Mouse (Mus musculus) erythroblast, embryonic 14.5 days (primary cell): Measurements from ENCODE around the gene Mink1. TPM values are rescaled to one million over a fixed set of nuclear protein-coding genes. Genes with fewer than 3 reads are reported as not detected.
"Not testable (repeated sequence)": the region's sequence is repeated elsewhere in the genome, so short reads cannot be mapped to it uniquely, and the experiment has no call there.

ENCODE experiments used
- H3K27me3 ChIP-seq: 2 replicates; pipeline ENCODE4 v1.6.1; 2012; ENCODE audit warnings: inconsistent platforms; ENCODE audit not compliant: control insufficient read depth
- H3K36me3 ChIP-seq: 2 replicates; pipeline ENCODE4 v1.6.1; 2012; ENCODE audit warnings: mild to moderate bottlenecking, inconsistent platforms; ENCODE audit not compliant: control insufficient read depth
- H3K4me1 ChIP-seq: 2 replicates; pipeline ENCODE4 v1.6.1; 2012; ENCODE audit warnings: inconsistent platforms; ENCODE audit not compliant: control insufficient read depth
- H3K4me3 ChIP-seq: replicated peaks from 2 replicates; pipeline ENCODE3; 2012; ENCODE audit warnings: moderate library complexity, mild to moderate bottlenecking, inconsistent platforms
- H3K9me3 ChIP-seq: 2 replicates; pipeline ENCODE4 v1.6.1; 2012; ENCODE audit warnings: low read length, inconsistent platforms, mixed read lengths; ENCODE audit not compliant: control insufficient read depth
- GATA1 ChIP-seq: IDR thresholded peaks from 2 replicates; pipeline ENCODE4 v1.6.1; 2012; ENCODE audit warnings: low read length, inconsistent platforms, mixed read lengths
- TAL1 ChIP-seq: IDR thresholded peaks from 3 replicates; pipeline ENCODE4 v1.6.1; 2012; ENCODE audit warnings: low read length, inconsistent platforms, mixed read lengths
- polyA plus RNA-seq: library from polyadenylated mRNA; stranded (reverse); fragments of >175 nt; gene quantifications from 2 replicates; pipeline ENCODE4 v1.2.3, GENCODE M21; 2012

Mink1 gene
- polyA plus RNA-seq, 1 experiment, result 1.2 TPM

DNA sequence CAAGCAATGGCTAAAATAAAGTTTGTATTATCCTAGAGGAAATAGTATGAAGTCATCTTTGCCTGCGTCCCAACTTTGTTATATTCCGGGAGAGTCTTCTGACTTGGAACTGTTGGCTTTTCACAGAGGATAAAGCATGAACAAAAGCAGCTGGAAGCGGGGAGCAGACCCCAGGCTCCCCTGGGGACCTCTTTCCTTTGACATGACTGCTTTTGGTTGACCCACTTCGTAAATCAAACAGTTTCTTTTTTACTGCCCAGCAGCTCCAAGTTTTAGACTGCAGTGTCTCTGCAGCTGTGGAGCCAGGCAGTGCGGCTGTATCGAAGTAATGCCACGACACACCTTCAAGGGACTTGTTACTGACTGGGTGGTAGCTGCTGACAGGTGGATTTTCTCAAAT, 3.9 kb downstream of the Mink1 start:
- Histone ChIP-seq H3K27me3 (no peaks in the 10 kb centered on the region), H3K36me3 (peaks cover 13% of the 10 kb centered on the region), H3K4me1 (peaks cover 66% of the 10 kb centered on the region), H3K9me3 (no peaks in the 10 kb centered on the region), H3K4me3 (no peak overlapping the region)
- TF ChIP-seq TAL1 (no peak), GATA1 (no peak)

- not testable (repeated sequence) for H3K4me3 ChIP-seq, H3K27me3 ChIP-seq, H3K9me3 ChIP-seq
- peaks cover 48% of the 10 kb centered on the region for H3K4me1 ChIP-seq
- H3K36me3 ChIP-seq, result peaks cover 13% of the 10 kb centered on the region
Observed at GRCm38 (mm10) chr11:70570614-70571013, 7.9 kb downstream of the Mink1 start.

DNA sequence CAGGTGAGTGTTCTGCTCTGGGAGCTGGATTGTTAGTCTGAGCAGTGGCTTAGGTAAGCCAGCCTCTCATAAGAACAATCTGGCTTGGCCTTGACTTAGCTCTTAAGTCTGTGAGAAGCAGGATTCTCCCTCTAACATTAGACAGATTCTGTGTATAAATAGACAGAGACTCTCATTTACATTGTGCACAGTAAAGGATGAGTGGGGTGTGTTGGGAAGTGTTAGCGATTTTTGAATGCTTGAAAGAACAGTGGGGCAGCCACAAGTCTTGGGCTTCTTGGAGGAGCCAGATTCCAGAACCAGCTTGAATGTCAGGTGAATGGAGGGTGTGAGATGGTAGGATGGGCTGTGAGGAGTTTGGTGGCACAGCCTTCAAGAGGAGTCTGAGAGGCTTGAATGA, 9.0 kb downstream of the Mink1 start:
- Histone ChIP-seq H3K27me3 (no peaks in the 10 kb centered on the region), H3K4me1 (peaks cover 48% of the 10 kb centered on the region), H3K9me3 (no peaks in the 10 kb centered on the region), H3K36me3 (peaks cover 13% of the 10 kb centered on the region), H3K4me3 (no peak overlapping the region)
- TF ChIP-seq GATA1, result no peak
- no peak for TF ChIP-seq TAL1

DNA sequence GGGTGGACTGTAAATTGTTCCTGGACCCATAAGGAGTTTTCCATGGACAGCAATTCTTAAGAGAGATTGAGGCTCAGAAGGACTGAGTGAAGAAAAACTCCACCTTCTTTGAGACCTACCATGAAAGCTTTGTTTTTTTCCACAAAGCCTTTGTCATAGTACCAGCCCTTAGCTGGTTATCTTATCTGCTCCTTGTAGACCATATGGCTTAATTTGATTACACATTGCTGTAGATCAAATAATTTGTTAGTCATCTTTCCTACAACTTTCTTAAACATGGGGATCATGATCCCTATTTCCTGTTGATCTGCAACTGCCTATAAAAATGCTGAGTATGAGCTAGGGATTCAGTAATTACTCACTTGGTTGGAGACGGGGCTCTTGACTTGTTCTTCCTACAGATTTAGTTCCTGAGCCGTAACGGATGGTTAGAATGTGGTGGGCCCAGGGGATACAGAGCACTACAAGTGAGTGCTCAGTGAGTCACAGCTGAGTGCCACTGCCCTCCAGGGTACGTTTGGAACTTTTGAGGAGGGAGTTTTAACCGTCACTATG, 9.7 kb downstream of the Mink1 start:
- Histone ChIP-seq H3K9me3 (no peaks in the 10 kb centered on the region), H3K36me3 (peaks cover 8% of the 10 kb centered on the region), H3K4me1 (peaks cover 48% of the 10 kb centered on the region), H3K4me3 (no peak overlapping the region), H3K27me3 (no peaks in the 10 kb centered on the region)
- TF ChIP-seq GATA1 (no peak), TAL1 (no peak)

- Histone ChIP-seq H3K9me3 (no peaks in the 10 kb centered on the region), H3K4me1 (peaks cover 49% of the 10 kb centered on the region), H3K4me3 (no peak overlapping the region), H3K27me3 (no peaks in the 10 kb centered on the region), H3K36me3 (no peaks in the 10 kb centered on the region; the same call in none of the 2 replicates)
- TF ChIP-seq TAL1 (no peak), GATA1 (no peak)
Observed at GRCm38 (mm10) chr11:70573872-70574271, 11.2 kb downstream of the Mink1 start.

DNA sequence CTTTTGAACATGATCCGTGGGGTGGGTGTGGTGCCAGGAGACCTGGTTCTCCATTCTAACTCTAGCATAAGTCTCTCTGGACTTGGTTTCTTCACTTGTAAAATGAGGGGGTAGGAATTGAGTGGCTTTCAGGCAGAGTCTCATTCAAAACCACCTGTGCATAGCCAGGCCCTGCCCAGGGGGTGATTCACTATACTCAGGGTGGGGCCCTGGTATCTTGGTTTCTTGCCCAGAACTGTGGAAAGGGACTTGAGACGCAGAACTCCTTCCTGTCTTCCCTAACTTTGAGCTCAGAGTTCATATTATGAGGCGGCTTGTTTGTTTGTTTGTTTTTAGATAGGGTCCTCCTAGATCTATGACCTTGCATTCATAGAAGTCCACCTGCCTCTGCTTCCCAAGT, 14.5 kb downstream of the Mink1 start:
- peaks cover 25% of the 10 kb centered on the region for H3K4me1 ChIP-seq

DNA sequence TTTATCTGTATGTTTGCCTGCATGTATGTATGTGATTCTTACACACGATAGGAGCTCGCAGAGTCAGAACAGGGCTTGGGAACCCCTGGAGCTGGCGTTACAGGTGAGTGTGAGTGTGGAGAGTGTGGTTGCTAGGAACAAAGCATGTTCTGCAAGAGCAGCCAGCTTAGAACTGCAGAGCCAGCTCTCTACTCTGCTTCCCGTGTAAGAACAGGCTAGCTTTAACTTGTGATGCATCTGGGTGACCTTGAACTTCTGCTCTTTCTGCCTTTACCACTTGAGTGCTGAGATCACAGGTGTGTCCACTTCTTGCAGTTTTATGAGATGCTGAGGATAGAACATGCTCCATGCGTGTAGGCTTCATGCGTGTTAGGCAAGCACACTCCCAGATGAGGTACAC, 16.3 kb downstream of the Mink1 start:
- TF ChIP-seq GATA1 (no peak), TAL1 (no peak)
- Histone ChIP-seq H3K4me3 (no peak overlapping the region), H3K4me1 (peaks cover 15% of the 10 kb centered on the region), H3K36me3 (no peaks in the 10 kb centered on the region; the same call in none of the 2 replicates), H3K27me3 (no peaks in the 10 kb centered on the region), H3K9me3 (no peaks in the 10 kb centered on the region)

More for the DNA sequence above, 14.5 kb downstream of the Mink1 start:
- Histone ChIP-seq H3K4me3 (no peak overlapping the region), H3K27me3 (no peaks in the 10 kb centered on the region), H3K9me3 (no peaks in the 10 kb centered on the region), H3K36me3 (no peaks in the 10 kb centered on the region; the same call in none of the 2 replicates)
- TF ChIP-seq GATA1, result no peak
- TF ChIP-seq TAL1, result no peak

GRCm38 (mm10) chr11:70579710-70580357, 17.2 kb downstream of the Mink1 start:
- no peaks in the 10 kb centered on the region for H3K9me3 ChIP-seq
- H3K4me1 ChIP-seq, result peaks cover 15% of the 10 kb centered on the region
- TF ChIP-seq TAL1 (no peak), GATA1 (no peak)
- H3K4me3 ChIP-seq, result no peak overlapping the region
- no peaks in the 10 kb centered on the region for H3K27me3 ChIP-seq
- H3K36me3 ChIP-seq, result no peaks in the 10 kb centered on the region; the same call in none of the 2 replicates

- Histone ChIP-seq H3K9me3 (no peaks in the 10 kb centered on the region), H3K4me1 (peaks cover 15% of the 10 kb centered on the region), H3K27me3 (no peaks in the 10 kb centered on the region), H3K4me3 (no peak overlapping the region), H3K36me3 (no peaks in the 10 kb centered on the region; the same call in none of the 2 replicates)
- TF ChIP-seq GATA1, result no peak
Observed at GRCm38 (mm10) chr11:70580358-70580720, 17.7 kb downstream of the Mink1 start.

DNA sequence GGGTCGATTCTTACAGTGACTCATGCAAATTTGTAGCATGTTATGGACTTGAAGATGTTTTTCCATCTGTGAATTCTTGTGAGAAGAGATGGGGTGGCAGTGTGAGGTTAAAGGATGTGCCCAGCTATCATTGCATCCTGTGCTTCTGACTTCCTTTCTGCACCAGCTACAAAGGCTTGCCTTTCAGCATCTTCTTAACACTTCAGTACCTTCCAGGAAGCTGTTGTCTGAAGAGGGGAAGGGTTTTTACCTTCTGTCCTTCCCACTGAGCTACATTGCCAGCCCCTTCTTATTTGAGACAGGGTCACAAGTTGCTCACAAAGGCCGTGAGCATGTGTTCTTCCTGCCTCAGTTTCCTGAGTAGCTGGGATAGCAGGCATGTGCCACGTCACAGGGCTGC, 18.2 kb downstream of the Mink1 start:
- no peak for TF ChIP-seq GATA1
- no peak for TF ChIP-seq TAL1
- H3K4me1 ChIP-seq, result peaks cover 15% of the 10 kb centered on the region
- no peaks in the 10 kb centered on the region for H3K9me3 ChIP-seq
- no peak overlapping the region for H3K4me3 ChIP-seq
- H3K27me3 ChIP-seq, result no peaks in the 10 kb centered on the region
- no peaks in the 10 kb centered on the region; the same call in none of the 2 replicates for H3K36me3 ChIP-seq
